Mouse (Mus musculus) hindbrain, postnatal 0 days (tissue): ENCODE results near the gene Smg6. TPM values are rescaled to one million over a fixed set of nuclear protein-coding genes. Genes with fewer than 3 reads are reported as not detected.

Source experiments
- ATAC-seq: fragments of 200-750 bp; cut with Nextera tagmentation; 2 replicates; pipeline ENCODE4 v1.8.0; 2017; ENCODE audit warnings: mild to moderate bottlenecking, moderate TSS enrichment, moderate library complexity
- DNase-seq: peaks from one replicate; pipeline ENCODE4 v3.0.0-alpha.2; 2015; ENCODE audit warnings: low spot score
- H3K27ac ChIP-seq: fragments of 300-500 bp; sonication (generic); 2 replicates; pipeline ENCODE4 v1.5.1; 2014; ENCODE audit warnings: mild to moderate bottlenecking
- H3K27me3 ChIP-seq: fragments of 300-500 bp; sonication (generic); 2 replicates; pipeline ENCODE4 v1.6.1; 2014; ENCODE audit warnings: low read length, mixed read lengths; ENCODE audit not compliant: insufficient read depth
- H3K36me3 ChIP-seq: fragments of 300-500 bp; sonication (generic); 2 replicates; pipeline ENCODE4 v1.6.1; 2014; ENCODE audit warnings: low read length, mixed read lengths; ENCODE audit not compliant: insufficient read depth
- H3K4me1 ChIP-seq: fragments of 300-500 bp; sonication (generic); 2 replicates; pipeline ENCODE4 v1.6.1; 2014; ENCODE audit warnings: antibody characterized with exemption, low read length, mixed read lengths; ENCODE audit not compliant: insufficient read depth
- H3K4me2 ChIP-seq: fragments of 300-500 bp; sonication (generic); 2 replicates; pipeline ENCODE4 v1.6.1; 2014; ENCODE audit warnings: low read depth, mild to moderate bottlenecking, low read length, moderate library complexity, mixed read lengths
- H3K4me3 ChIP-seq: fragments of 300-500 bp; sonication (generic); 2 replicates; pipeline ENCODE4 v1.5.1; 2014; ENCODE audit warnings: low read length
- H3K9ac ChIP-seq: fragments of 300-500 bp; sonication (generic); replicated peaks from 2 replicates; pipeline ENCODE4 v1.6.1; 2014; ENCODE audit warnings: mild to moderate bottlenecking, low read length, moderate library complexity, mixed read lengths
- H3K9me3 ChIP-seq: fragments of 300-500 bp; sonication (generic); 2 replicates; pipeline ENCODE4 v1.6.1; 2016; ENCODE audit warnings: low read length, mixed read lengths
- CTCF ChIP-seq: IDR thresholded peaks from 2 replicates; pipeline ENCODE4 v1.5.1; 2016; ENCODE audit warnings: antibody characterized with exemption, control low read depth, low read depth
- WGBS: fragments of 180-500 bp; shearing (Covaris S2); extraction: QIAGEN DNeasy Blood & Tissue Kit; methylation state at CpG from one replicate; pipeline ENCODE4 v1.1.7; 2014; 5-methylcytosine and 5-hydroxymethylcytosine counted together
- polyA plus RNA-seq: library from polyadenylated mRNA; unstranded; fragments of >200 nt; fragmentation: Nextera tagmentation; extraction: Ambion mirVana; gene quantifications from 2 replicates; pipeline ENCODE4 v1.2.1, GENCODE M21; 2015
- total RNA-seq: library from RNA; depleted of rRNA; stranded (reverse); fragments of >200 nt; gene quantifications from 2 replicates; pipeline ENCODE4 v1.2.3, GENCODE M21; 2014; rRNA removed

Smg6 gene
- total RNA-seq (24.9 and 27.8 TPM in 2 replicates), polyA plus RNA-seq (9.8 and 10.0 TPM in 2 replicates)

GRCm38 (mm10) chr11:74925577-74926387 is at the start of gene Smg6, which contains the start of gene Srr:
Gene Smg6 (plus strand): TSS chr11:74925823.
Gene Srr (minus strand): TSS chr11:74925948.
- H3K27me3 ChIP-seq, result no peaks in the 10 kb centered on the region
- H3K36me3 ChIP-seq, result no peaks in the 10 kb centered on the region
- peak; percentile 96 for ATAC-seq
- no peak for TF ChIP-seq CTCF
- under 1% methylated on average over 62 of the region's 88 CpGs for WGBS
- peak within 1 kb of the TSS; percentile 96 for H3K27ac ChIP-seq
- peak within 1 kb of the TSS; percentile 77 for H3K4me2 ChIP-seq
- H3K4me3 ChIP-seq, result peak within 1 kb of the TSS; percentile 96
- peak within 1 kb of the TSS; percentile 93 for H3K9ac ChIP-seq
- H3K4me1 ChIP-seq, result peaks cover 11% of the 10 kb centered on the region
- peak; percentile 98 for DNase-seq
- H3K9me3 ChIP-seq, result no peaks in the 10 kb centered on the region

- H3K27ac ChIP-seq, result peak overlapping the region; percentile 78
- H3K36me3 ChIP-seq, result no peaks in the 10 kb centered on the region
- WGBS, result 1% methylated on average over 9 of the region's 9 CpGs
- peak overlapping the region; percentile 44 for H3K4me2 ChIP-seq
- peaks cover 13% of the 10 kb centered on the region for H3K4me1 ChIP-seq
- TF ChIP-seq CTCF, result no peak
- H3K27me3 ChIP-seq, result no peaks in the 10 kb centered on the region
- ATAC-seq (peak; percentile 93), DNase-seq (peak; percentile 87)
- no peaks in the 10 kb centered on the region for H3K9me3 ChIP-seq
- H3K9ac ChIP-seq, result no peak overlapping the region
- H3K4me3 ChIP-seq, result no peak overlapping the region
These were observed 48.8 kb upstream of the Smg6 start for GRCm38 (mm10) chr11:74876801-74877200.

GRCm38 (mm10) chr11:74880999-74881398 is 44.6 kb upstream of the Smg6 start:
- Histone ChIP-seq H3K27ac (no peak overlapping the region), H3K36me3 (no peaks in the 10 kb centered on the region), H3K4me1 (peaks cover 16% of the 10 kb centered on the region), H3K9me3 (no peaks in the 10 kb centered on the region), H3K27me3 (no peaks in the 10 kb centered on the region), H3K4me3 (no peak overlapping the region), H3K9ac (no peak overlapping the region), H3K4me2 (no peak overlapping the region)
- ATAC-seq, result no peak
- WGBS, result 81% methylated on average over 9 of the region's 9 CpGs
- no peak for DNase-seq
- TF ChIP-seq CTCF, result no peak

- no peak overlapping the region for H3K4me3 ChIP-seq
- TF ChIP-seq CTCF, result no peak
- WGBS, result 53% methylated on average over 14 of the region's 14 CpGs
- no peaks in the 10 kb centered on the region for H3K9me3 ChIP-seq
- no peak overlapping the region for H3K9ac ChIP-seq
- DNase-seq (peak; percentile 29), ATAC-seq (no peak)
- no peak overlapping the region for H3K4me2 ChIP-seq
- H3K36me3 ChIP-seq, result no peaks in the 10 kb centered on the region
- peaks cover 7% of the 10 kb centered on the region for H3K4me1 ChIP-seq
- no peaks in the 10 kb centered on the region for H3K27me3 ChIP-seq
- H3K27ac ChIP-seq, result peak overlapping the region; percentile 32; the same call in 1 of the 2 replicates
These were observed 43.6 kb upstream of the Smg6 start for GRCm38 (mm10) chr11:74881979-74882378.

GRCm38 (mm10) chr11:74883098-74883497 is 42.5 kb upstream of the Smg6 start:
- Histone ChIP-seq H3K4me3 (no peak overlapping the region), H3K4me1 (peaks cover 7% of the 10 kb centered on the region; the same call in 1 of the 2 replicates), H3K9me3 (no peaks in the 10 kb centered on the region), H3K27ac (no peak overlapping the region), H3K4me2 (no peak overlapping the region), H3K9ac (no peak overlapping the region), H3K36me3 (no peaks in the 10 kb centered on the region), H3K27me3 (no peaks in the 10 kb centered on the region)
- ATAC-seq, result peak; percentile 45; the same call in 1 of the 2 replicates
- DNase-seq, result peak; percentile 82
- TF ChIP-seq CTCF, result no peak
- WGBS, result 69% methylated on average over 10 of the region's 10 CpGs

- Histone ChIP-seq H3K27ac (no peak overlapping the region), H3K4me2 (no peak overlapping the region), H3K36me3 (peaks cover 2% of the 10 kb centered on the region; the same call in 1 of the 2 replicates), H3K9ac (0 out of 2 replicates have a peak overlapping the region, but pooled peaks have one; percentile 19), H3K4me3 (no peak overlapping the region), H3K4me1 (no peaks in the 10 kb centered on the region), H3K9me3 (no peaks in the 10 kb centered on the region), H3K27me3 (no peaks in the 10 kb centered on the region)
- no peak for DNase-seq
- no peak for TF ChIP-seq CTCF
- ATAC-seq, result no peak
- 72% methylated on average over 4 of the region's 4 CpGs for WGBS
These were observed 31.0 kb upstream of the Smg6 start for GRCm38 (mm10) chr11:74894619-74895018.
